Comparison of ENCODE assay signal across 9 mouse cellular contexts in the genomic region with DNA sequence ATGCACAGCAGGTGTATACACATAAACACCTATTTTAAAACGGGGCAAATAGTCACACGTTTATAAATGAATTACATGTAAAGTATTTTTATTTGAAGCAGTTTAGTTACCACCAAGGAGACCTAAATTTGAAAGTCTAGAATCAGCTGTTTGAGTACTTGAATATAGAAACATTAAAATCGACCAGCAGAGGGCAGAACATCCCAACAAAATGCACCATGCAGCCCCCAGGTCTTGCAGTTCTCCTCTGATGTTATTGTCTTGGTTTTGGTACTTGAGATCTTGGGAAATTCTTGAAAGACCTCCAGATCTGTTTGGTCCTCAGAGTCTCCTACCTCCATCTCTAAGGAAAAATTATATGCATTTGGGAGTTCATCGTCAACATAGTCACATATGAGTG.
A peak's percentile ranks its signal among the peaks of the same experiment; 100 is the strongest.
DNase-seq lines count a peak whose midpoint lies in the region; ATAC-seq and TF ChIP-seq lines count a peak whose summit lies in the region.
"Had no signal": no experiment of that assay in that cellular context is flagged by ENCODE, and none has a peak within 500 bp of the region (broad histone marks: within the 10 kb centered on the region; RNA-seq: fewer than 3 reads in every experiment).

No protein-coding gene starts in this region.

- H3K27me3 ChIP-seq in midbrain, embryonic 13.5 days: no peaks in the 10 kb centered on the region
- H3K27me3 ChIP-seq in heart, embryonic 10.5 days (ENCODE audit: insufficient read depth, poor library complexity, severe bottlenecking): no peaks in the 10 kb centered on the region

- no peaks in the 10 kb centered on the region for H3K4me1 ChIP-seq in midbrain, embryonic 13.5 days (replicated peaks)
- H3K4me1 ChIP-seq in heart, embryonic 10.5 days: no peaks in the 10 kb centered on the region

- no peak overlapping the region for H3K4me2 ChIP-seq in midbrain, embryonic 13.5 days (replicated peaks)

- H3K9me3 ChIP-seq in midbrain, embryonic 13.5 days: no peaks in the 10 kb centered on the region
- no peaks in the 10 kb centered on the region for H3K9me3 ChIP-seq in heart, embryonic 10.5 days

- intact Hi-C loops in gastrocnemius, adult 2 months (cut with DNase I): loop anchor here (1.0 kb wide), 1 partner anchor 716 kb away; no protein-coding TSS in a partner anchor

- H3K9ac ChIP-seq in midbrain, embryonic 13.5 days (replicated peaks): no peak overlapping the region

- ATAC-seq in midbrain, embryonic 13.5 days: peak; percentile 55; the same call in 1 of the 2 replicates

- 34% methylated on average over 4 of the region's 4 CpGs for WGBS in midbrain, embryonic 13.5 days
- 30% methylated on average over 4 of the region's 4 CpGs for WGBS in heart, embryonic 10.5 days

- DNase-seq in gastrocnemius, adult 2 months: no peak
- no peak for DNase-seq in gastrocnemius, adult 18-20 months (ENCODE audit: low spot score)
- peak; percentile 14 for DNase-seq in lung, postnatal 10 days
- no peak for DNase-seq in lung, postnatal 25 days (ENCODE audit: low spot score)
- peak; percentile 8 for DNase-seq in c-Kit-positive CD71-negative TER-119-negative erythroid progenitor cells, embryonic 14.5 days (ENCODE audit: low read depth)
- DNase-seq in heart, embryonic 10.5 days (ENCODE audit: low spot score): no peak
- DNase-seq in ovary, postnatal 14 days (ENCODE audit: low spot score): no peak

- no peak overlapping the region for H3K27ac ChIP-seq in gastrocnemius, adult 2 months
- H3K27ac ChIP-seq in midbrain, embryonic 13.5 days: no peak overlapping the region
- no peak overlapping the region for H3K27ac ChIP-seq in heart, embryonic 10.5 days

- no peak overlapping the region for H3K4me3 ChIP-seq in gastrocnemius, adult 2 months
- no peak overlapping the region for H3K4me3 ChIP-seq in midbrain, embryonic 13.5 days (replicated peaks)
- H3K4me3 ChIP-seq in heart, embryonic 10.5 days: no peak overlapping the region
- H3K4me3 ChIP-seq: myocyte had no signal

- TF ChIP-seq CTCF in gastrocnemius, adult 2 months (IDR thresholded peaks at IDR 0.05): peak; percentile 43

- no peaks in the 10 kb centered on the region for H3K36me3 ChIP-seq in midbrain, embryonic 13.5 days
- no peaks in the 10 kb centered on the region for H3K36me3 ChIP-seq in heart, embryonic 10.5 days

Comparison
In these comparisons a context has a peak if more than half of its experiments do, and no peak if none do; other contexts are left out.
1. DNase-seq: peak in lung, postnatal 10 days (single experiment) and c-Kit-positive CD71-negative TER-119-negative erythroid progenitor cells, embryonic 14.5 days (single experiment); none in gastrocnemius, adult 2 months (single experiment), gastrocnemius, adult 18-20 months (single experiment), lung, postnatal 25 days (single experiment), heart, embryonic 10.5 days (single experiment) and ovary, postnatal 14 days (single experiment).